Mouse (Mus musculus) large intestine, adult 2 months (tissue): ENCODE measurements around the gene Lrguk. TPM values are rescaled to one million over a fixed set of nuclear protein-coding genes. Genes with fewer than 3 reads are reported as not detected.

Source experiments
- DNase-seq: peaks from one replicate; pipeline ENCODE4 v3.0.0-alpha.2; 2012; ENCODE audit warnings: low read depth, low spot score
- WGBS: fragments of 180-500 bp; shearing (Covaris S2); methylation state at CpG from one replicate; pipeline ENCODE4 v1.1.7; 2018; 5-methylcytosine and 5-hydroxymethylcytosine counted together
- polyA plus RNA-seq: library from polyadenylated mRNA; depleted of rRNA; stranded (reverse); fragments of >200 nt; gene quantifications from 2 replicates; pipeline ENCODE4 v1.2.3, GENCODE M21; 2012; rRNA removed

The Lrguk gene
- polyA plus RNA-seq: 0.01 TPM in 2 replicates

GRCm38 (mm10) chr6:34028933-34029745, at the start of gene Lrguk:
TSS of gene Lrguk (plus strand) at chr6:34029448.
- WGBS: 4% methylated on average over 32 of the region's 32 CpGs
- peak; percentile 53 for DNase-seq

- DNase-seq: no peak
- WGBS: 74% methylated on average over 9 of the region's 9 CpGs
Measured at GRCm38 (mm10) chr6:33982709-33983108, 46.5 kb upstream of the Lrguk start.

DNA sequence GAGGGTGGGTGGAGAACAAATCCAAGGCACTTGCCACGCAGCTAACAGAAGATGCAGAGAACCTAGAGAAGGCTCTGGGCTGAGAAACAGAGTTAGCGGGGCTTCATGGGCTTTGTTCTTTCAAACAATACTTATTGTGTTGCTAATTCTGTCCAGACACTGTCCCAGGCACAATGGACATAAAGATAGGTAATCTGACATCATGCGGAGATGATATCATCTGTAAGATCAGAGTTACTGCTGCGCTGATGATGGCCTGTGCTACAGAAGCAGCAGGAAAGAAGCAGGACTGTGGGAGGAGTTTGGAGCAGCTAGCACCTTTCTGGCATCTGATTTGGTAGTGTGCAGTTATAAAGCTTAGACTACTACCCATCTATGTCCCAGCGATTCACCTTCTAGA, 42.1 kb upstream of the Lrguk start:
- no peak for DNase-seq
- 75% methylated on average over 5 of the region's 5 CpGs for WGBS

DNA sequence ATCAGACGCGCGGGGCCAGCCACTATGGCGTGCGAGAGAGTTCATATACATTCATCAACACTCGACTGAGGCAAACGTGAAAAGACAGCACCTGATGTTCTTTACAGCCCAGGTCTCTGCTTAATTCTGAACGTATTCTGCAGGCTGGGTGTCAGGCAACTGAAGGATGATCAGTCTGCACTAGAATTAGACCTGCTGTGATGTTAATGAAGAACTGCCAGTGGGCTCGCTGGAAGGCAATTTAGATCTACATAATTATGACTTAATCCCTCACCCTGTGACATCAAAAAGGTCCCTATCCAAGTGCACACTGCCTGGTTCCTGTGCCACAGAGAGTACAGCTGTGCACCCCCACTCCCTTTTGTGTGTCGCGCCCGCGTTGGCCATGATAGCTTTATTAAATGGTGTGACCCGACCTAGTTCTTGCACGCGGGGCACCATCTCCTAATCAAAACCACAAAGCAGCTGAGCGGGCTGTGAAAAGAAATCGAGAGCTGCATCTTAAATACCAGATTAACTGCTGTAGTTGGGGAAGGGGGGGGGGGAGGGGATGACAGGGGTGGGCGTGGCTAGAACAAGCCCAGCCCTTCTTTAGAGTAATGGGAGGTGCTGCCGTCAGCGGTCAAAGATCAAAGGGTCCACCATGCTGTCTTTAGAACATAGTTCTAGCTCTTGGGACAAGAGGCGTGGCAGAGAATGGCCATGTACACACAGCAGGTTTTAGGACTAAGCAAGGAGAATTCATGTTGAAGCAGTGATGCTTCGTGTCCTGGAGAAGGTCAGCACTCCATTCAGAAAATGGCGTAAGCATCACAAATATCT, 36.8 kb upstream of the Lrguk start:
- 64% methylated on average over 24 of the region's 24 CpGs for WGBS
- no peak for DNase-seq

GRCm38 (mm10) chr6:33993842-33994241, 35.4 kb upstream of the Lrguk start:
- 77% methylated on average over 6 of the region's 6 CpGs for WGBS
- no peak for DNase-seq

GRCm38 (mm10) chr6:33998590-33998989, 30.7 kb upstream of the Lrguk start:
- DNase-seq: no peak
- WGBS: 41% methylated on average over 4 of the region's 4 CpGs

DNA sequence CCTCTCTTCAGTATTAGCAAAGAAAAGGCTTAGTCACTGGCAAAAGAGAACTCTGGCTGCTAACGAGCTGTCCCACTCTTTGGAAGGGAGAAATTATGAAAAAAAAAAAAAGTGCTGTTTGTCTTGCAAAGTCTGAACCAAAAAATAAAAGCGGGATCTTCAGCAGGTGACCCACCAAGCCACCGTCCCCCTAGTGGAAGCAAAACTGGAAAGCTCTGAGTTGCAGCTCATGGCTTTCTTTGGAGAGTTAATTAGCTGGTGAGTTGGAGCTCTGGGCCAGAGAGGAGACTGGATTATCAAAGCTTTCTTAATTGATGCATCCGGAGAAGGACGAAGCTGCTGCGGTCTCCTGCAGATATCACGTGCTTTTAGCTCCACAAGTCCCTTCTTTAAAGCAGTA, 29.7 kb upstream of the Lrguk start:
- no peak for DNase-seq
- WGBS: 53% methylated on average over 7 of the region's 7 CpGs

DNA sequence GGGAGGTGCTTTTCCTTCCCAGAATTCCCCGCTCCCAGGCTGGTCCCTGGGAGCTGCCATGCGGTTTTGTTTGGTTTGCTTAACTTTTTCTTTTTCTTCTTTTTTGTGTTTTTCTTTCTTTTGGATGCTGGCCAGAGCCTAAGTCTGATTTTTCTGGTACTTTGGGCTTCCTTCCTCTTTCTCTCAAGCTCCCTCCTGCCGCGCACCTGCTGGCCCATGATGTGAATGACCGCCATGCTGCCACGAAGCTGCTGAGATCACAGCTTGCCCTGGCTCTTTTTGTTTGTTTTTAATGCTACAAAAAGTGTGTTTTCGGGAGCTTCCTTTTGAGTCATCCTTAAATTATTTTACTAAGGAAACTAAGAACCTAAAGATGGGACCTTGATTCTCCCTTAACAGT, 28.6 kb upstream of the Lrguk start:
- WGBS: 85% methylated on average over 7 of the region's 7 CpGs
- no peak for DNase-seq

DNA sequence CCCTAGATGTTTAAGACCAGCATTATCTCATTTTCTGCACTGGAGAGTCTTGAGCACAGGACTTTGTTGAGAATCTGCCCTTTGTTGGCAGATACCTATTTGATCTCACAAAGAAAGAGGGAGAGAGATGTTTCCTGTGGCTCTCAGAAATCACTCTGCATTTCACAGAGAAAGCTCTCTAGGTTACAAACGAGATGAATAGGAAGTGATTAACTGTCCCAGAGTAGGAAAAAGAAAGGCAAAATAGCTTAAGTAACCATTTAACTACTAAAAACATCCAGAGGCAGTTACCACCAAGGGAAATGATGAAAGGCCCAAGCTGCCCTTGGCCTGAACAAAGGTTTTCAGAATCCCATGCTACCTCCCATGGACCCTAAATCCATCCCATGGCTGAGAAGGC, 26.2 kb upstream of the Lrguk start:
- WGBS: 9% methylated on average over 1 of the region's 1 CpGs
- no peak for DNase-seq

DNA sequence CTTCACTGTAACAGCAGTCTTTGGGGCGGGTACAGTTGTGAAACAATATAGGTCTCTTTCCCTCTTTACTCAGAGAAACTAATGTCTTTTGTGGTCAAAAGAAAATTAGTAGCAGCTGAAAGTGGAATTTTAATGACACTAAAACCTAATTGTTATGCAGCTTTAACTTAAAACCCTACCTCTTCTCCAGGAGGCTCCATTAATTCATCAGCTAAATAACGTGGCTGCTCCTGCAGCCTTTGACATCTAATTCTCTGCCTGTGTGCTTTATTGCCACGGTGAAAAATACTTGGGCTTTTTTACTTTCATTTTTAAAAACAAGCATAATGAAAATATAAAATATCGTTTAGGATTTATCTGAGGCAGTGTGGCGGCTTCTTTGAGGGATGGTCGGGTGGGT, 15.8 kb upstream of the Lrguk start:
- no peak for DNase-seq
- WGBS: 65% methylated on average over 6 of the region's 6 CpGs

- WGBS: 2% methylated on average over 4 of the region's 4 CpGs
- DNase-seq: no peak
Measured at GRCm38 (mm10) chr6:34029746-34030027, 439 bp downstream of the Lrguk start.

DNA sequence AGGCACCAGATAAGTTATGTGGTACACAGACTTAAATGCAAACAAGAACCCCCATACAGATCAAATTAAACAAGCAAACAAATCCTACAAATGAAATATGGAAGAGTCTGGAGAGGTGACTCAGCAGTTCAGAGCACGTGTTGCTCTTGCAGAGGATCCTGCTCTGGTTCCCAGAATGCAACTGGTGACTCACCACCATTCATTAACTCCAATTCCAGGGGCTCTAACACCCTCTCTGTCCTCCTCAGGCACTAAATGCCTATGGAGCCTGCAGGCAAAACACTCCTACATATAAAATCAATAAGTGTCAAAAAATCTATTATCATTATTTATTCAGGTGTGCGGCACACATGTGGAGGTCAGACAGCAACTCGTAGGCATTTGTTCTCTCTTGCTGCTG, 4.8 kb downstream of the Lrguk start:
- WGBS: 53% methylated on average over 3 of the region's 3 CpGs
- DNase-seq: no peak

DNA sequence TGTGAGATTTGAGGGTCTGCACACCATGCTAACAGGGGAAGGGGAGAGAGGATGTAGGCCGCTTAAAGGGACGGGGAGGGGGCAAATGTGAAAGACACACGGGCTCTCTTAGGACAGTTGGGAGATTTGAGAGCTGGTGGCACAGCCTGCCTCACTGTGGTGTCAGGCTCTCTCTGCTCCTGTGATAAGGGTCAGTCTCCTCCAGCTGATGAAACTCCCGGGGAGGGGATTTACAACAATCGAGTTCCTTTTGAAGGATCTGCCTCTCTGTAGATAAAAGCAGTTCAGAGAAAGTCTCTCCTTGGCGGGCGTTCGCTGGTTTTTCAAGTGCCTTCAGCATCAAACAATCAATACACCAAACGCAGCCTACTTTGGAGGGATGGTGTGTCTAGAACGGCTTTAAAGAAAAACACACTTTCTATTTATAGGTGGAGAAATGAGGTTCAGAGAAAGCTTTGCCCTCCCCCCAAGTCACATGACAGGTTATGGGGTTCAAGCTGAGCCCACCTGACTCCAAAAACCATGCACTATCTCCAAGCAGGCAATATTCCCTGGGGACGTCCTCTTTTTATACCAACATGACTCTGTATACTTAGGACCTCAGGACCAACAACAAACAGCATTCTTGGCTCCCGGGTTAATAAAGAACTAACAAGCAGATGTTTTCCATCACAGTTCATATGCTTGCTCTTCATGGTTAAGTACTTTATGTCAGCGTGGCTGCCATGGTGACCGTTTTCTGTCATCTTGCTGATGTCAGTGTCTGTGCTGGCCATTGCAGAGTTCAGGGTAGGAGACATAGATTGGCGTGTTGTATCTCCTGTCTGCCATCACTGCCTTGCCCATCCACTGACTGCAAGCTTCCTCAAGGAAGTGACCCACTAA, 5.6 kb downstream of the Lrguk start:
- WGBS: 43% methylated on average over 15 of the region's 15 CpGs
- DNase-seq: no peak

DNA sequence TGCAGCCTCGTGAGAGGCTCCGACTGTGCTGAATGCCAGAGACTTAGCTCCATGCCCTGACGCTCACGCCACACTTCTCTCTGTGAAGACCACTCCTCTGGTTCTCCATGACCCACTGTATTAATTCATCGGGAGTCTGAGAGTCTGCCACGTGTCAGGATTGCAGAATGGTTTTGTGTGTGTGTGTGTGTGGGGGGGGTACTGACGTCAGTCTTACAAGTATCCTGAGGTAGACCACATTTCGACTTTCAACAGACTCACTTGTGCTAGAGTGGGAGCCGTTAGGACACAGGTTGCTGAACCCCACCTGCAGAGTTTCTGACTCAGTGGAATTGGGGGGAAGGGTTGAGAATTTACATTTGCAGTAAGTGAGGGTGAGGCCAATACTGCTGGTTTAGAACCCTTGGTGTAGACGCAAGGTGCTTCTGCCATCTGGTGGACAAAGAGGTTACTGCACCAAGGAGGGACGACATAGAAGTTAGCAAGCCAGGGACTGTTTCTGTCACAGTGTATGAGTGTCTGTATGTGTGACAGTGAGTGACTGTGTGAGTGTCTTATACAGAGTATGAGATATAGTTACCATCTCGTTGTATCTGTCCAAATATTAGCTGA, 11.5 kb downstream of the Lrguk start:
- WGBS: 49% methylated on average over 12 of the region's 12 CpGs
- peak; percentile 35 for DNase-seq

GRCm38 (mm10) chr6:34041589-34042280, 12.5 kb downstream of the Lrguk start:
- DNase-seq: no peak
- 90% methylated on average over 11 of the region's 11 CpGs for WGBS

DNA sequence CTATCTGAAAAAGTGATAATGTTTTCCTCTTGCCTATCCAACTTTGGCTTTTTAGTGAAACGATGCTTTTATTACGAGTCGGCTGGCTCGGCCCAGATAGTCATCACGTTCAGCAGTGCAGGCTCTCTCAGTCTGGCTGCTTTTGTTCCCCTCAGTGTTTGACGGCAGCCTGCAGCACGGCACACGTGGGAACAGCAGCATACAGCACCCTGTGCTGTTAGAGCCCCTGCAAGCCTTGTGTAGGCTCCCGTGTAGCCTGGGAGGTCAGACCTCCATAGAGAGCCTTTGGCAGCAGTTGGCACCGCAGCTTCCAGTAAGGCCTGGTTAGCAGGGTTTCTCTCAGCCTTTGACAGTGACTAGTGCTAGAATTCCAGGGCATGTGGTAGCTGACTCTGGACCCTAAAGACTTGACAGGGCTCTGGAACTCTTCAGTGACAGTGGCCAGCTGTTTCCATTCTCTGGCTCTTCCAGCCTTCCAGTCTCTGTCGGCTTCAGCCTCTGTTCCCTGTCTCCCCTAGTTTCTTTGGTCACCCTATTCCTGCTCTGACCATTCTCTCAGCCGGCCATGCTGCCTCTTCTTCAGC, 15.1 kb downstream of the Lrguk start:
- no peak for DNase-seq

DNA sequence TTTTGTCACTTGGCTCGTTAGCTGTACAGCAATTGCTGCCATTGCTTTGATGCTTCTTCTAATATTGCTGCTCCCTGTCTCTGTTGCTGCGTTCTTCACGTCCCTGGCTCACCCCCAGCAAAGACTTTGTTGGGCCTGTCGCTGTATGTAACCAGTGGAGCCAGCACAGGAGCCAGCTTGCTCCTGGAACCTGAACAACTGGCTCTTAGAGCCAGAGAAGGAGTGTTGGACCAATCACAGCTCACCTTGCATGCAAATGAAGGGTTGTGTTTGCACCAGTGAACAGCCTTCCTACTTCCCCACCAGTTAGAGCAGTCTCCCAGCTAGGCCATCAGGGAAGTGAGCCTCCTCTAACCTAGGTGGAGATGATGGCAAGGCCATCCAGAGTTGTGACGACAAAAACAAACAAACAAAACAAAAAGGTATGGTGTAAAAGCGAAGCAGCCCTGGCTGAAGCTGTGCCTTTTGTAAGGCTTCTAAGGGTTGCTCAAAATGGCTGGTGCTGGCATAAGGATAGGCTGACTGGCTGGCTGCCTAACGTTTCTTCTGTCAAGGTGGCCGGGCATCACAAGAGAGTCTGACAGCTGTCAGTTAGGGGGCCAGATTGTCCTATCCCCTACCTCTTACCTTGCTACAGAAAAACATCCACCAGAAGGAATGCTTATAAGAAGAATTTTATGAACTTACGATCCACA, 15.7 kb downstream of the Lrguk start:
- DNase-seq: no peak
- WGBS: 80% methylated on average over 9 of the region's 9 CpGs

More for the DNA sequence above, 15.1 kb downstream of the Lrguk start:
- WGBS: 62% methylated on average over 12 of the region's 12 CpGs

DNA sequence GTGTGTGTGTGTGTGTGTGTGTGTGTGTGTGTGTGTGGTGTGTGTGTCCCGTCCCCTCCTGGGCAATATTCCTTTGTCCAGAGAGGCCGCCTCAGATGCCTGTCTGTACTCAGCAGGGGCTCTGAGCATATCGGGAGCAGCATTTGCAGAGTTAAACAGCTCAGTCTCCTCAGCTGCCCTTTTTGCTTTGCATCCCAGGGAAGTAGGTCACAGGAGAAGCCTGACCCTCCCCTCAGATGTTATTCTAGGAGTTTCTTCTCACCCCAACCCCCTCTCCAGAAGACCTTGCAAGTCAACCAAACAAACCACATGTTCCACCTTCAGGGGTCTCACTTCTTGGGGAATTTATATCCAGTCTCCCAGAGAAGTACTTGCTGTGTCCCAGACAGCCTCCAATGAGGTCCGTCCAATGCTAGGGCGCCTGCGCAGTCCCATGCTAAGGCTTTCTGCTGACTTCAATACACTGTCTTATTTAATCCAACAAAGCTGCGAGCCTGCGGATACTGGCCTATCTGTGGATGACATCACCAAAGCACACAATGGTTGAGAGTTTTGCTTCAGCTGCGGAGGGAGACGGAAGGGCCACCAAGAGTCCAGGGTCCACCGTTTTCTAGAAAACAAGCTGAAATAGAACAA, 17.4 kb downstream of the Lrguk start:
- WGBS: 84% methylated on average over 11 of the region's 11 CpGs
- DNase-seq: no peak
